Mouse (Mus musculus) cerebellum, adult 11 months (tissue): ENCODE results near the gene Taar8a.
"Not testable (repeated sequence)": the region's sequence is repeated elsewhere in the genome, so short reads cannot be mapped to it uniquely, and the experiment has no call there.

ENCODE experiments used
- DNase-seq: peaks from one replicate; pipeline ENCODE4 v3.0.0; 2022

Taar8a gene

DNA sequence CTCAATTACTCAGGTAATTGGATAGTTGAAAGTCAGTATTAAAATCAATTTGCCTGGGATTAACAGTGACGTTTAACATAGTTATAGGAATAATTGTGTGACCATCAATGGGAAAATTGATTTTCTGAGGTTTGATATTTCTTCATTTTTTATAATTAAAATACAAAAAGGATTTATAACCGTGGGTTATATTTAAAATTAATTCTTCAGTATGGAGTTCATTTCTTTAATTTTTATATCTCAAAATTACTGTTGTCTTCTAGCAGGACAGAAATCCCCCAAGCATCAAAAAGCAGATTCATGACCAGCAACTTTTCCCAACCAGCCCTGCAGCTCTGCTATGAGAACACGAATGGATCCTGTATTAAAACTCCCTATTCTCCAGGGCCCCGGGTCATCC is at the start of gene Taar8a:
TSS of gene Taar8a (plus strand) at position 301 of the 400 bp plus-strand sequence.
- DNase-seq: not testable (repeated sequence)

DNA sequence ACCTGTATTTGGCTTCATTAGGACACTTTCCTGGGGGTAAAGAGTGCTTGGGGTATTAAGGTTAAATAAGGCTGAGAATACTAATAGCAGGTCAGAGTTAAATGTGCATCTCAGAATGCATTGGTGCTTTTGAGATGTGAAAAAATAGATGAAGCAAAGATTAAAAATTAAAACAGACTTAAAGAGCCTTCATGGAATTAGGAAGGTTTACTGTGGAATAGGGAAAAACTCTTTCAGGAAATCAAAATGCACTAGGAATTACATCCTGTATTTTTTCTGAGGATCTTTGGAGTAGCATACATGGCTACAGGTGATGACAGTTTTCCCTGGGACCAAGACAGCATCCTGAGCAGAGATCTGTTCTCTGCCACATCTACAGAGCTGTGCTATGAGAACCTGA is 49.4 kb upstream of the Taar8a start, which contains the start of gene Taar7d:
TSS of gene Taar7d (plus strand) at position 301 of the 400 bp plus-strand sequence.
- no peak for DNase-seq

DNA sequence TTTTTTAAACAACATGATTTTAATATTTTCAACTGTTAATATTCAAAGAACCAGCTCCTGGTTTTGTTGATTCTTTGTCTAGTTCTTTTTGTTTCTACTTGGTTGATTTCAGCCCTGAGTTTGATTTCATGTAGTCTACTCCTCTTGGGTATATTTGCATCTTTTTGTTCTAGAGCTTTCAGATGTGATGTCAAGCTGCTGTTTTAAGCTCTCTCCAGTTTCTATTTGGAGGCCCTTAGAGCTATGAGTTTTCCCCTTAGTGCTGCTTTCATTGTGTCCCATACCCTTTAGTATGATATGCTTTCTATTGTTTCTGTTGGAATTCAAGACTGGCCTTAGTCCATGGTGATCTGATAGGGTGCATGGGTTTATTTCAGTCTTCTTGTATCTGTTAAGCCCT is 45.0 kb upstream of the Taar8a start:
- DNase-seq: no peak

DNA sequence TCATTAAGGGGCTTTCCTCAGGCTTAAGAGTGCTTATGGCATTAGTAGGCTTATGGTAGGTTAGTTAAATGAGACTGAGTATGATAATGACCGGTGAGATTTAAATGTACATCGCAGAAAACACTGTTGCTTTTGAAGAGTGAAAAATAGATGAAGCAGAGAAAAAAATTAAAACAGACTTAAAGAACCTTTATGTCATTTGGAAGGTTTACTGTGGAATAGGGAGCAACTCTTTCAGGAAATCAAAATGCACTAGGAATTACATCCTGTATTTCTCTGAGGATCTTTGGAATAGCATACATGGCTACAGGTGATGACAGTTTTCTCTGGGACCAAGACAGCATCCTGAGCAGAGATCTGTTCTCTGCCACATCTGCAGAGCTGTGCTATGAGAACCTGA is 39.0 kb upstream of the Taar8a start, which contains the start of gene Taar7e:
TSS of gene Taar7e (plus strand) at position 301 of the 400 bp plus-strand sequence.
- DNase-seq: no peak

DNA sequence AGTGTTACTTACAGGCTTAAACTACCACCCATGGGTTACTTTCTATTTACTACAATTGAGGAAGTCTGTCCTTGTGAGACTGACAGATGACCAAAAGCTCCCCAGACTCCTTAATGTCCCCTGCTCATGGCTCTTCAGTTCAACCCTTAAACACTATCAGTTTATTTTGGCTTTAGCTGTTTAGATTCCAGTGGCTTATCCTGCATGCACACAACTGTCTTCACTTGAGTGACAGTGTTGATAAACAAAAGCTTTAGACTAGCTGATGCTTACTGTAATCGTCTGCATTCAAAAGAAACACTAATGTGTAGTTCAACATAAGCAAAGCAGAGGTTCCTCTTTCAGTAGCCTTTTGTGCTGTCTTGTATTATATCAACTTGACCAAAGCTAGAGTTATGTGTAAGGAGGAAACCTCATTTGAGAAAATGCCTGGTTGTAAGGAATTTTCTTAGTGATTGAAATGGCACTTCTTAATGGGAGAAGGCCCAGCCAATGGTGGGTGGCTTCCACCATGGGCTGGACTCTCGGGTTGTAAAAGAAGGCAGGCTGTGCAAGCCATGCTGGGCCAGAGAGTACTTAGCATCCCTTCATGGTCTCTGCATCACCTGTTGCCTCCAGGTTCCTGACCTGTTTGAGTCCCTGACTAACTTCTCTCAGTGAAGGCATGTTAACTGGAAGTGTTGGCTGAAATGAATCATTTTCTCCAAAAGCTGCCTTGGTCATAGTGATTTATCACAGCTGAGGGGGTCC is 36.0 kb upstream of the Taar8a start:
- no peak for DNase-seq

DNA sequence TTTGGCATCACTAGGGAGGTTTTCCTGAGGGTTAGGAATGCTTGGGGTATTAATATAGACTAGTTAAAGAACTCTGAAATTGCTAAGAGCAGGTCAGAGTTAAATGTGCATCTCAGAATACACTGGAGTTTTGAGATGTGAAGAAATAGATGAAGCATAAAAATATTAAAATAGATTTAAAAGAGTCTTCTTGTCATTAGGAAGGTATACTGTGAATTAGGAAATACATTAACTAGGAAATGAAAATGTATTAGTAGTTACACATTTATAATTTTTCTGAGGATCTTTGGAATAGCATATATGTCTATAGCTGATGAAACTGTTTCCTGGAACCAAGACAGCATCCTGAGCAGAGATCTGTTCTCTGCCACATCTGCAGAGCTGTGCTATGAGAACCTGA is 27.1 kb upstream of the Taar8a start, which contains the start of gene Taar7f:
TSS of gene Taar7f (plus strand) at position 301 of the 400 bp plus-strand sequence.
- DNase-seq: no peak

DNA sequence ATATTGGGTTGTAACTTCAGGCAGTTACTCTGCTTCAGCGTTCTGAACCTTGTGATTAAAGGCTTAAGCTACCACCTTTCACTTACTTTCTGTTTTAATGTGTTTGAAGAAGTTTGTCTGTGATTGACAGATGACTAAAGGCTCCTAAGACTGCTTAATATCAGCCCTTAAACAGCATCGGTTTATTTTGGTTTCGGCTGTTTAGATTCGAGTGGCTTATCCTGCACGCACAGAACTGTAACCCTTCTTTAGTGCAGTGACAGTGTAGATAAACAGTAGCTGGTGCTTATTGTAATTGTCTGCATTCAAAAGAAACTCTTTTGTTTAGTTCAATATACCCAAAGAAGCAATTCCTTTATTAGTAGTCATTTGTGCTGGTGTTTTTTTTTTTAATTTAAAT is 24.3 kb upstream of the Taar8a start:
- no peak for DNase-seq

DNA sequence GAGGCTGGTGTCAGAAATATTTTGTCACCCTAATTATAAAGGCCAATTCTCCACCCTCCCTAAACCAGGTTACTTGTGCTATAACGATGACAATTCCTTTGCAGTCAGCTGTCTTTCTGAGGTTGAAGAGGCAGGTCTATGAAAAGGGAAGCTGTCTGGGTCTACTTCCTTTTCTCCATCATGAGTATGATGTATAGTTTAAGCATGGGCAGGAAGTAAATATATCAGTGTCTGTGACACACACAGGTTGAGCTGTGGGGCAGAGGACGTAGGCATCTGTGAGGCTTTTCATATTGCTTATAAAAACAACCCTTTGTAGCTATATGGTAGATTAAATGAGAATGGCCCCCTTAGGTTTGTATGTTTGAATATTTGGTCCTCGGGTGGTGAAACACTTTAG is 17.3 kb upstream of the Taar8a start:
- DNase-seq: no peak

DNA sequence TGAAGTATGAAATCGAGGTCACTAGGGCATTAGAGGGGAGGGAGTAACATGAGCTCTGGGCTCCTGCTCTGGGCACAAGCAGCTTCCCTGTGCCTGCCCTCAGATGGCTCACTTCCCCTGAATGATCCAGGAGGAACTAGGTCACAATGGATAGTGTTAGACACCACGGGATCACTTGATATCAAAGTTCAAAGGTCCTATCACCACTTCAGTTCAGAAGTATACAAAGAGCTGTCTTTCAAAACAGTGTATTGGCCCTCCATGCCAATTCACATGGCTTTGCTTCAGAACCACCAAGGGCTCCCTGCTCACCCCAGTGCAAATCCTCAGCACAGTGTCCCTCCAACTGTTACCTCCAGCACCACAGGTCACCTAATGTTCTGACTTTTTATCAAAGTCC is 1.5 kb upstream of the Taar8a start:
- not testable (repeated sequence) for DNase-seq

DNA sequence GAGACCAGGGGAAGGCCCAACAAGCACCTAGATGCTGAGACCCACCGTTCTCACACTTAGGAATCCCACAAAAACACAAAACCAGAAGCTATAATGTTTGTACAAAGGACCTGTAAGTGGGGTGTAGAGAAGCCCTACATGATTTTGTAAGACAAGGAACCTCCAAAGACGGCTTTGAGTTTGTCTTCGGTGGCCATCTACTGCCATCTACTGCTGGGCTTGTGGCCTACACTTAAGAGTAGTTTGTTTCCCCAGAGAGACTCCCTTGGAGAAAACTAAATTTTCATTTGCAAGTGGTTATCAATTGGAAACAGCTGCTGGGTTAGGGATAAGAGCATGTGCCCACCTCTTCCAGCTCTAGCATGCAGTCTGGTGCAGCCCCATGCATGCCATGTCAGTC is 3.9 kb downstream of the Taar8a start:
- DNase-seq: peak; percentile 5

DNA sequence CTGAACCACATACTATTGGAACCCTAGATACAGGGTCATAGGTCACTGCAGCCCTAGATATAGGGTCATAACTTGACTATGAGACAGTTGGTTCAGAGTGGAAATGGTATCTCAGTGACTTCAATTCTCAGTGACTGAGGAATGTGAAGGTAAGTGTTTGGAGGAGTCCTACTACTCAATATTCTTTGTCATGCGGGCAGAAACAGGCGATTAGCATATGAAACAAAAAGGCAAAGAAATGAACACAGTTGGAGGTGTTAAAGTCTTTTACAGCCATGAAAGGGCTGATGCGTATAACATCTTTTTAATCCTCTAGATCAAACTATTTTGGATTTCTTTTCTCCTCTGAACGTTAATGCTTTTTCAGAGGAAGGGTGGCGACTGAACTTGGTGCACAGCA is 9.6 kb downstream of the Taar8a start:
- no peak for DNase-seq

DNA sequence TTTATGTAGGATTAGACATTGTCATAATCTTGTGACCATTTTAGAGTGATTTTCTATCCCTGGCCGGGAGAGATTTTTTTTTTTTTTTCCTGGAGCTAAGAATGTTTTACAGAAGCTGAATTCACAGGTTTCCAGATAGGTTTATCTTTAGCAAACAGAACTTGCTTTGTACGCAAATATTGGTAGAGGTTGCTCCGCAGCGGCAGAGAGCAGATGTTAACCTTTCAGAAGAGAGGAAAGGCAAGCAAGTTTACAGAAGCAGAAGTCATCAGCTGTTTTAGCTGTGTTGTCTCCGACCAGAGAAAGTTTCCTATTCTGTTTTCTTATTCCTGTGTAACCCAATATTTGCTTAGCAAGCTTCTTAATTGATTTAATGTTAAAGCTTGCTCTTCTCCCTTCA is 10.3 kb downstream of the Taar8a start:
- no peak for DNase-seq

DNA sequence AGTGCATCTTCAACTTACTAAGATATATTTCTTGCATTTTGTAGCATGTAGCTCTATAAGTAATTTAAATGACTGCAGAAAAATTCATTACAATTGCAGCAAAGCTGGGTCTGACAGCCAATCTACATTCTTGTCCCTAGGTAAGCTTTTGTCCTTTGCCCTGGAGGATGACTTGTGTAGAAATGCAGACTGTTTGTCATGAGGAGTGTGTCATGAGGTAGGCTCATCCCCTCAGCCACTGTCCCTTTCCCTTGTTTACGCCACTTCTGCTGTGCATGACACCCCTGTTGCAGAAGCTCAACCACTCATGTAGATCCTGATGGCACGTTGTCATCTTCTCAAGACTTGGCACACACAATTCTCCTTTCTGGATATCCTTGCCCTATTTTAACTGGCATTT is 10.9 kb downstream of the Taar8a start:
- no peak for DNase-seq

DNA sequence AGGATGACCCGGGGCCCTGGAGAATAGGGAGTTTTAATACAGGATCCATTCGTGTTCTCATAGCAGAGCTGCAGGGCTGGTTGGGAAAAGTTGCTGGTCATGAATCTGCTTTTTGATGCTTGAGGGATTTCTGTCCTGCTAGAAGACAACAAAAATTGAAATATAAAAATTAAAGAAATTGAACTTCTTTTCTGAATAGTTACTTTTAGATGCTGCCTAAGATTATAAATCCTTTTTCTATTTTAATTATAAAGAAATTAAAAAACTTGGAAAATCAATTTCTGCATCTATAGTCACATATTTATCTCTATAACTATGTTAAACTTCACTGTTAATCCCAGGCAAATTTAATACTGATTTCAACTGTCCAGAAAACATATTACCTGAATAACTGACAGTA is 15.9 kb downstream of the Taar8a start, which contains the start of gene Taar8b:
TSS of gene Taar8b (minus strand) at position 101 of the 400 bp plus-strand sequence.
- no peak for DNase-seq

DNA sequence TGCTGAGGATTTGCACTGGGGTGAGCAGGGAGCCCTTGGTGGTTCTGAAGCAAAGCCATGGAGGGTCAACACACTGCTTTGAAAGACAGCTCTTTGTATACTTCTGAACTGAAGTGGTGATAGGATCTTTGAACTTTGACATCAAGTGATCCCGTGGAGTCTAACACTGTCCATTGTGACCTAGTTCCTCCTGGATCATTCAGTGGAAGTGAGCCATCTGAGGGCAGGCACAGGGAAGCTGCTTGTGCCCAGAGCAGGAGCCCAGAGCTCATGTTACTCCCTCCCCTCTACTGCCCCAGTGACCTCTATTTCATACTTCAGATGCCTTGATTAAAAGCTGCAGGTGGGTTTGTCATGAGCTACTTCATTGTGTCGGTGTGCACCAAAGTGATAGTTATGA is 20.7 kb downstream of the Taar8a start:
- DNase-seq: not testable (repeated sequence)

DNA sequence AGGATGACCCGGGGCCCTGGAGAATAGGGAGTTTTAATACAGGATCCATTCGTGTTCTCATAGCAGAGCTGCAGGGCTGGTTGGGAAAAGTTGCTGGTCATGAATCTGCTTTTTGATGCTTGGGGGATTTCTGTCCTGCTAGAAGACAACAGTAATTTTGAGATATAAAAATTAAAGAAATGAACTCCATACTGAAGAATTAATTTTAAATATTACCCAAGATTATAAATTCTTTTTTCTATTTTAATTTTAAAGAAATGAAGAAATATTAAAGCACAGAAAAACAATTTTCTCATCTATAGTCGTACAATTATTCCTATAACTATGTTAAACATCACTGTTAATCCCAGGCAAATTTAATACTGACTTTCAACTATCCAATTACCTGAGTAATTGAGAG is 25.5 kb downstream of the Taar8a start, which contains the start of gene Taar8c:
TSS of gene Taar8c (minus strand) at position 101 of the 400 bp plus-strand sequence.
- DNase-seq: not testable (repeated sequence)

DNA sequence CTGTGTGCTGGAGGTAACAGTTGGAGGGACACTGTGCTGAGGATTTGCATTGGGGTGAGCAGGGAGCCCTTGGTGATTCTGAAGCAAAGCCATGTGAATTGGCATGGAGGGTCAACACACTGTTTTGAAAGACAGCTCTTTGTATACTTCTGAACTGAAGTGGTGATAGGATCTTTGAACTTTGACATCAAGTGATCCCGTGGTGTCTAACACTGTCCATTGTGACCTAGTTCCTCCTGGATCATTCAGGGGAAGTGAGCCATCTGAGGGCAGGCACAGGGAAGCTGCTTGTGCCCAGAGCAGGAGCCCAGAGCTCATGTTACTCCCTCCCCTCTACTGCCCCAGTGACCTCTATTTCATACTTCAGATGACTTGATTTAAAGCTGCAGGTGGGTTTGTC is 27.0 kb downstream of the Taar8a start:
- not testable (repeated sequence) for DNase-seq

DNA sequence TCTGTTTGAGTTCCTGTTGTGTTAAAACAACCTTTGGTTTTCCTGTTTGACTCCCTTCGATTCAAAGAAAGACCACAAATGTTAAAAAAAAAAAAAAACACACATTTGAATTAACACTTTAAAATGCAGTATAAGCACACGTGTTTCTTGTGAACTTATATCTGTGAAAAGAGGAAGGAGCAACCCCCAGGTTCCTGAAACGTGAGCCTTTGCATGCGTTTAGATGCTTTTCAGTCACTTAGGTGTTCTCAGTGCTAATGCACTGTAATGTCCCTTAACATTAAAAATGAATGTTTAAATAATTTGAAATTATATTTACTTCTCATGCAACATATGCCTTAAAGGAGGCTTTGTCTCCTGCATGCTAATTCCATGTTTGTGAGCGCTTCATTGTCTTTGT is 31.4 kb downstream of the Taar8a start:
- no peak for DNase-seq

DNA sequence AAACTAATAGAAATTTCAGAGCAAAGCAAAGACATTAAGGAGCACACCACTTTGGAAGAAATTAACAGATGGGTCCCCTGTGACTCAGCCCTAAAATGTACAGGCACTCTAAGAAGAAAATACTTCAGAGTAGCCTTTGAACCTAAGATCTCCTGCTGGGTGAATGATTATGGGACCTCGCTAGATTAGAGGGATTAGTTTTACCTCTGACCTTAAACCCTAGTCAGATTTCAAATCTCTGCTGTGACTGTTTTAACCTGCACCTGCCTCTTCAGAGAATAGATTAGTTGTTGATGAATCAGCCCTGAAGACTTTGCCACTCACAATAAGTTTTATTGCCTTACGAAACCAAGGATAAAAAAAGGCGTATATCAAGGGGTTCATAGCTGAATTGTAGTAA is 31.9 kb downstream of the Taar8a start:
- DNase-seq: no peak

DNA sequence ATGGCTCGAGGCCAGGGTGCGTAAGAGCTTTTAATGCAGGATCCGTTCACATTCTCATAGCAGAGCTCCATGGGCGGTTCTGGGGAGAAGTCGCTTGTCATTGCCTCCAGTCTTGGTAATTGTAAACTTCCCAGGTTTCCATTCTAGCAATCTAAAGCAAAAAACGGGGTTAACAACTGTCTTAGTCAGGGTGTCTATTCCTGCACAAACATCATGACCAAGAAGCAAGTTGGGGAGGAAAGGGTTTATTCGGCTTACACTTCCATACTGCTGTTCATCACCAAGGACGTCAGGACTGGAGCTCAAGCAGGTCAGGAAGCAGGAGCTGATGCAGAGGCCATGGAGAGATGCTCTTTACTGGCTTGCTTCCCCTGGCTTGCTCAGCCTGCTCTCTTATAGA is 33.1 kb downstream of the Taar8a start, which contains the start of gene Taar9:
TSS of gene Taar9 (minus strand) at position 101 of the 400 bp plus-strand sequence.
- DNase-seq: not testable (repeated sequence)

DNA sequence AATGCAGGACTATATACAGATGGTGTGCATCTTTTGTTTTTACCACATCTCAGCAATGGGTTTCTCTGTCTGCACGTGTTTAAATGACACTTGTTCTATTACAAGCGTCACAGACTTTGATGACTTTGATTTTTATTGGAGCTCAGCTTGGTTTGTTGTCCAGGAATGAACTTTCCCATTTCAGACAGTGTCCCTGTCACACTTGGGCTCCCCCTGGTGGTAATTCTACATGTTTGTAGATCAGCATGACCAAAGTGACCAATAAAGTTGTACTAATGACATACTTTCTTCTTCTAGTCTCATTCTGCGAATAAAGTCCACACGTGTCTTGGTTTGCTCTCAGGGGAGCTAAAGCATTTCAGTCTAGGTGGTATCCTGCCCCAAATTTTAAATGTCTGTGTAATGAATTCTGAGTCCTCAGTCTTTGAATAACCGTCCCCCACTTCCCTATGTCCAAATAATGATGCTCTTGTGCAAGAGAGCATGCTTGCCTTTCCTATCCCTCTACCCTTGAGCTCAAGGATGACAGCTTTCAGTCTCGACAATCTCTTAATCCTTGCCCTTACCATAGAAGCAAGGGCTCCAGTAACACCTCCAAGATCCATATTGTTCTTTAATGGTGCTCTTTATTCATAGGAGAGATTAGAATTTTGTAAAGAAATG is 34.9 kb downstream of the Taar8a start:
- peak; percentile 5 for DNase-seq
